Mouse (Mus musculus): Measurements from ENCODE around the gene Cltb.

Cltb gene

GRCm38 (mm10) chr13:54593617-54594016, 17.5 kb downstream of the Cltb start:
- no peak for DNase-seq

GRCm38 (mm10) chr13:54591776-54592356, 19.3 kb downstream of the Cltb start:
- DNase-seq: no peak

DNA sequence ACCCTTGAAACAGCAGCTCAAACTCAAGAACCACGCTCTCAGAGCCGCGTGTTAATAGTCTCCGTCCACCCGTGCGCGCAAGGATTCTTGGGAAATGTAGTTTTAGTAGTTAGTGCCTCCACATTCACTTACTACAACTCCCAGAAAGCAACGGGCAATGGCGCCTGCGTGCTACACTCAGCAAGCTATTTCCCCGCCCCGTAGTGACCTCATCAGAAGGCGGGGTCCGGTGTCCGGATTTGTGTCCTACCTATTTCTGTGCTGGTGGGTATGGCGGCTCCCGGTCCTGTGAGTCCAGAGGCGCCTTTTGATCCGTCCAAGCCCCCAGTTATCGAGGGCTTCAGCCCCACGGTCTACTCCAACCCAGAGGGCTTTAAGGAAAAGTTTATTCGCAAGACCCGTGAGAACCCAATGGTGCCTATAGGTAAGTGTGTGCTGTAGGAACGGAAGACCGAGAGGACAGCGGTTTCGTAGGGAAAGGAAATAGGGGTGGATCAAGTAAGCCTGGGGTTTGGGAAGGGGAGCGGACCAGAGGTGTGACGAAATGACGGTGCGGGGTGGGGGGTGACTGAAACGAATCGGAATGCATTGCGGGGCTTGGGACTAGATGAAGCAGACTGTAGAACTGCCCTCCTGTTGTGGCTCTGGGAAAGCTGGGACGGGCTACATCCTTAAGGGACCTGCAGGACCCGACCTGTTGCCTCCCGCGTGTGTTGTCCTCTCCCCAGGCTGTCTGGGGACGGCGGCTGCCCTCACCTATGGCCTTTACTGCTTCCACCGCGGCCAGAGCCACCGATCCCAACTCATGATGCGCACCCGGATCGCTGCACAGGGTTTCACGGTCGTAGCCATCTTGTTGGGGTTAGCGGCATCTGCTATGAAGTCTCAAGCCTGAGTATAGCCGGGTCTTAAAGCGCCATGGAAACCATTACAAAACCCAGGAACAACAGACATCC, 20.9 kb downstream of the Cltb start, which contains the start of the genes Nop16 and Higd2a:
Gene Nop16 (minus strand): TSS at position 95 of the 956 bp plus-strand sequence.
Gene Higd2a (plus strand): TSS at position 212 of the 956 bp plus-strand sequence.
- DNase-seq: peak; percentile 100

GRCm38 (mm10) chr13:54589414-54589995, 21.6 kb downstream of the Cltb start:
- no peak for DNase-seq

DNA sequence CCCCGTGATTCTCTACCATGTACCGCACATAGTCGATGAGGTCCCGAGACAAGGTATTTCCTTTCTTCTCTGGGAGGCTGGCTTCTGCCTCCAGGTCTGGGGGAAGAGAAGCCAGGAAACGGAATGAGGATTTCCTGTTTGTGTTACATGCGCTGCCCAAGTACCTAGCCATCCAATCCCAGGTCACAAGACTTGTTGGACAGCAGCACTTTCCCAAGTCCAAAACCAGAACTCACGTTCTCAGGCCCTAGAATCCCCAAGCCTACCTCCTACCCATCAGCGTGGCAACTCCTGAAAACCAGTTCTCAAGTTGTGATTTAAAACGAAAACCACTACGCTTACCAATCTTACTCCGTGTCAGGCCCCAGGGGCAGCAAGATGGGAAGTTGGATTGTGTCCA, 25.3 kb downstream of the Cltb start:
- DNase-seq: no peak

DNA sequence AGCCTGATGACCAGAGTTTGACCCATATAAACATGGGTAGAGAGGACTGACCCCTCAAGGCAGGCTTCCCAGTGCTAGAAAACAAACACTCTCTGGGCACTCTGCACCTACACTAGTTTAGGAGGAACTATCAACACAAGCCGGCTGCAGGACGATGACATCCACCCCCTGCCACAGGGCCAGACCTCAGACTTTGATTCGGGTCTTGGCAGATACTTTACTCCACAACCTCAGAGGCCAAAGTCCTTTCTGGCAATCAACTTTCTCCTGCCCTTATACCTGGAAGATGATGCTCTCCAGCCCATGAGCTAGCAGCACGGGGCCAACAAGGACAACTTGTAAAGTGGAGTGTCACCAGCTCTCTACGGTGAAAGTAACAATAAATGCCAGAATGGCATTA, 28.3 kb downstream of the Cltb start:
- no peak for DNase-seq

- peak; percentile 51 for DNase-seq
These were observed 29.0 kb downstream of the Cltb start for GRCm38 (mm10) chr13:54582126-54582525.

DNA sequence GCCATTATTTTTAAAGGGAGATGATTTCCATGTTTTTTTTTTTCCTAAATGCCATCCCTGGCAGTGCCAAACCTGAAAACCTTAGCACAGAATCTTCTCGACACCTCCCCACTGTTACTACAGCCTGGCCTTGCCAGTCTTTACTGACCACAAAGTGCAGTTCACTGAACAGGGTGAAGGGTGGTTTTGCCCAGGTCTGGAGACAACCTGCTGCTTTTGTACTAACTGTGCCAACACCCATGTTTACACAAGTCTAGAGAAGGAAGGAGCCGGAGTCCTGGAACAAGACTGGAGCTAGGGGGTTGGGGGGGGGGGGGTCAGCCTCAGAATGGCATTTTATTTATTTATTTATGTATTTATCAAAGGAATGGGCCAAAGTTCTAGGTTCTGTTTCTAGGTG, 29.8 kb downstream of the Cltb start:
- peak; percentile 49 for DNase-seq

- peak; percentile 38 for DNase-seq
These were observed 33.3 kb downstream of the Cltb start for GRCm38 (mm10) chr13:54577652-54578507.

DNA sequence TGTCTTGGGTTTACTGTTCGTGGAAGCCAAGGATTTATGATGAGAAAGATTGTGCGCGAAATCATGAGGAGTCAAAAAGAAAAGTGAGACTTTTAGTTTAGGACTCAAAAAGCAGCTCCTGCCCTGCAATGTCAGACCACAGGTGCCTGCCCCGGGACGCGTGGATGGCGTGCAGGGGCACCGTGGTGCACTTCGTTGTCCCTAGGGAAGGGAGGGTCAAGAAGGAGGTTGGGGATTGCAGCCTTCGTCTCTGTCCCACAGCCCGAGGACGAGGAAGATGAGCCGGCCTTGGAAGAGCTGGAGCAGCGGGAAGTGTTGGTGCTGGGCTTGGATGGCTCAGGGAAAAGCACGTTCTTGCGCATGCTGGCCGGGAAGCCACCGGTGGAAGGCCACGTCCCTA, 35.7 kb downstream of the Cltb start:
- no peak for DNase-seq

DNA sequence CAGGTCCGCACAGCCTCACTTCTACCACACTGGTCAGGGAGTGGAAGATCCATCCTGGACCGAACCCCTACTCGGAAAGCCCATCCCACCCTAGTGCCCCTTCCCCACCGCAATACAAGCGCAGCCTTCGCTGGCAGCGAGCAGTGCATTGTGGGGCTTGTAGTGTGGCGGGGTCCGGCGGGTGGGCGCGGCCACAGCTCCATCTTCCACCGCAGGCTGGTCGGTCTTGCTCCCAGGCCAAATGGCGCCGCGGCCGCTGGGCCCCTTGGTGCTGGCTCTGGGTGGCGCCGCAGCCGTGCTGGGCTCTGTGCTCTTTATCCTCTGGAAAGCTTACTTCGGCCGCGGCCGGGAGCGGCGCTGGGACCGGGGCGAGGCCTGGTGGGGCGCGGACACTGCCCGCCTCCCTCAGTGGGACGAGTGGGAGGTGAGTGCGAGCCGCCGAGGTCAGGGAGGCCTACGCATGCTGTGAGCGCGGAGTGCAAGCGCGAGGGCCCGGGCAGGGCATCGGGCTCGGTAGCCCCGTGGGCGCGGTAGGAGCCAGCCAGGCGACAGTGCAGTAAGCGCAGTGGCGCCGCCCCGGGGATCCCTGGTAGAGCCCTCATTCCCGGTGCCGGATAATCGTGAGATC, 36.2 kb downstream of the Cltb start, which contains the start of gene Arl10:
Gene Arl10 (plus strand): TSS at position 162 of the 628 bp plus-strand sequence.
- peak; percentile 82 for DNase-seq

DNA sequence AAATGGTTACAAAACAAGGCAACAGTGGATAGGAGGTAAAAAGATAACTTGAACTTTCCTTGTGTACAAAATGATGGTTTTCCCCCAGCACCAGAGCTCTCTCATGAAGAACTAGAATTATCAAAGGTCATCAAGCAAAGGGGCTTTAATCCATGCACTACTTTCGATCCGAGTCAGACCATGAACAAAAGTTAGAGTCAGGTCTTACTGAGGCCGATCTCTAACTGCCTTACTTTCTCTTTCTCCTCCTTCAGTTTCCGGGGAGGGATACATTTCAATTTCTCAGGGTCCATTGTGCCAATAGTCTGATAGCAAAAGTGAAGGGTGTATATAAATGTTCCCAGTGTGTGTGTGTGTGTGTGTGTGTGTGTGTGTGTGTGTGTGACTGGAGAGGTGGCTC, 38.5 kb downstream of the Cltb start:
- no peak for DNase-seq

GRCm38 (mm10) chr13:54571637-54572036, 39.5 kb downstream of the Cltb start:
- no peak for DNase-seq

- DNase-seq: no peak
These were observed 40.4 kb downstream of the Cltb start for GRCm38 (mm10) chr13:54570736-54571135.

GRCm38 (mm10) chr13:54569282-54569681, 41.9 kb downstream of the Cltb start:
- DNase-seq: no peak

DNA sequence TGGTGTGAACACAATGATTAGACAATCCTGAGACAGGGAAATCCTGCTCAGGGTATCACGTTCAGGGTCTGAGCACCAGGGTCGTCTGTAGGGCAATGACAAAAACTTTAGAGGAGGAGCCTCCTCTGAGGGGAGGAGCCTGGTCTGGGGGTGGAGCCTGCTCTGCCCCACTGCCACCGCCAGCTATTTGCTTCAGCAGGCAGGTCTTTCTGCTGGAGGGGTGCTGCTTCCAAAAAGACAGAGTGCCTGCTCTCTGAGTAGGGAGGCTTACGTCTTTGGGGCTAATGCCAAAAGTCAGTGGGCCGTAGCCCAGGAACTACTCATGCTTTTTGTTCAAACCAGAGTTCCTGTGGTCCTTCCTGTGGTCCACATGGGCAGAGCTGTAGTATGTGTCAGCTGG, 42.8 kb downstream of the Cltb start:
- DNase-seq: no peak

- DNase-seq: peak; percentile 74
These were observed 45.4 kb downstream of the Cltb start for GRCm38 (mm10) chr13:54565594-54566345.

DNA sequence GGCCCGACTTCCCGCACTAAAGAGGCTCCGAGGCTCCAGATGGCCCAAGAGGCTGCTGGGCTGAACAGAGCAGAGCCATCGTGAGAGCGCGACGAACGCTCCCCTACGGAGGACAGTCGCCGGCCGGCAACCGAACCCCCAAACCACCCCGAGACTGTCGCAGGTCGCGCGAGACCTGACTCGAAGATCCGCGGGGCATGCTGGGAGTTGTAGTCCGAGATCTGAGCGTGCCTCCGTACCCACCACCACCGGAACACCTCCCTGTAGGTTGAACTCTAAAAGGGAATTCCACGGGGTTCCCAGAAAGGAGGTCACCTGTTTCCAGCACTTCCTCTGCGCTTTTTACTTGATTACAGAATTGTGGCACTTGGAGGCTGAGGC, 46.0 kb downstream of the Cltb start, which contains the start of gene 4833439L19Rik:
Gene 4833439L19Rik (minus strand): TSS at position 235 of the 381 bp plus-strand sequence.
- DNase-seq: peak; percentile 98

DNA sequence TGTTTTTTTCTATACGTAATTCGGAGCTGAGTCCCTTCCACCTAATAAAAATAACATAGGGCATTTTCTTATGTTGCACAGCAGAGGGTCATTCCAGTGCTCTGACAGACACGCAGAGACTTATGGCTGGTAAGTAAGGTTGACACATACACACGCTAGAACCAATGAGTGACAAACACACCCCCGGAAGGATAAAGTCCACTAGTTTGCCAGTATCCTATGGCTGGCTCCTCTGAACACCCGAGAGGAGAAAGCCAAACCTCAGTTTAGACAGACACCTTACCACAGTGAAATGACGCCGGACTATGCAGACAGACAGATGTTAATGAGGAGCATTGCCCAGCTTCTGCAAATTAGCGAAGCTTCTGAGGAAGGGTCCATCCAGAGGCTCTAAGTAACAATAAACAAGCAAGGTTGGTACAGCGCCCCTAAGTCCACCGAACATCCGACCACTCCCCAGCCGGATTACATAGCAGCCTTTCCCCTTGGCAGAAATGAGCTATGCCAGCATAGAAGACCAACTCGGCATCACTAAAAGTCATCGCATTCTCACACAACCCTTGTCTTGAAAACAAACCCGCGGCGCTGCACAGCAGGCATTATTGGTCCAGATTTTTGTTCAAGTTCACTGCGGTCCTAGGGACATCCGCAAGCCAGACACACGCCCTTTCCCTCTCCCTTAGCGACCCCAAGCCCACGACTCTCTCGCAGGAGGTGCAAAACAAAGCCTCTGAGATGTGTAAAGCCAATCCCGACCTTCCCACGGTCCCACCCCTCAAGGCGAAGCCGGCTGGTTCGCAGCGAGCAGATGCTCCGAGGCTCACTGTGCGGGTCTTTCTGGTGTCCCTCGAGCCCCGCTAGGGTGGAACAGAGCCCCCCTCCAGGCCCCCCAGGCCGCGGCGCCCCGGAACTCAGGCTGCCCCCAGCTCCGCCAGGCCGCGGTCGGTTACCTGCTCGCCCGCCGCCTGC, 46.6 kb downstream of the Cltb start:
- no peak for DNase-seq

DNA sequence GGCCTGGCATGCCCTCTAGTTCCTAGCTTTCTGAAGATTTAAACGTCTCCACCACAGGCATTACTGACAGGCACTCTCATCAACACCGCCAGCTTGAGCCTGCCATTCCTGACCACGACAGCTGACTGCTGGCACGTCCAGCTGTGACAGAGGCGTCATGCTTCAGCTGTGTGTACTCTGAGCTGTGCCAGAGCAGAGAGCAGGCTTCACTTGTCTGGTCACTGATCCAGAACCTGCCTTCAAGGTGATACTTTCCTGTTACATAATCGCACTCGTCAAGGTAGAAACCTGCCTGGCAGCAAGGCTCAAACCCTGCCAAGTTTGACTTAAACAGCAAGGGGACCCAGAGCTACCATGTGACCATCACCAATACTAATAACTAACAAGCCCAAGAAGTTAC, 48.6 kb downstream of the Cltb start:
- DNase-seq: peak; percentile 49

All from lung, postnatal 36 days (tissue).